Mouse (Mus musculus) cortical plate, adult 2 months (tissue): Measurements from ENCODE around the gene Apba3.

Experiments used
- CTCF ChIP-seq: fragments of 200-500 bp; IDR thresholded peaks from 2 replicates; pipeline ENCODE4 v1.5.1; 2011; ENCODE audit warnings: mild to moderate bottlenecking, control low read depth, low read length; ENCODE audit not compliant: insufficient read depth; ENCODE audit errors: extremely low read depth
- POLR2A ChIP-seq: fragments of 200-500 bp; IDR thresholded peaks from 2 replicates; pipeline ENCODE4 v1.6.1; 2011; ENCODE audit warnings: mild to moderate bottlenecking, low read length, control low read depth; ENCODE audit not compliant: insufficient read depth; ENCODE audit errors: extremely low read depth

- TF ChIP-seq CTCF, result no peak
- TF ChIP-seq POLR2A, result no peak
These were observed 52.0 kb downstream of the Apba3 start for GRCm38 (mm10) chr10:81318589-81319329.
